Mouse (Mus musculus): Measurements from ENCODE around the gene Lpin2.

Lpin2 gene

GRCm38 (mm10) chr17:71203998-71204808 lies 21.8 kb downstream of the Lpin2 start:
- no peak for DNase-seq

GRCm38 (mm10) chr17:71204809-71205091 lies 22.4 kb downstream of the Lpin2 start:
- no peak for DNase-seq

GRCm38 (mm10) chr17:71206136-71206893 lies 24.0 kb downstream of the Lpin2 start:
- DNase-seq, result no peak

GRCm38 (mm10) chr17:71207268-71207667 lies 24.9 kb downstream of the Lpin2 start:
- no peak for DNase-seq

- DNase-seq, result no peak
Observed at GRCm38 (mm10) chr17:71208376-71208775, 26.0 kb downstream of the Lpin2 start.

- no peak for DNase-seq
Observed at GRCm38 (mm10) chr17:71208921-71209320, 26.6 kb downstream of the Lpin2 start.

GRCm38 (mm10) chr17:71209936-71210335 lies 27.6 kb downstream of the Lpin2 start:
- no peak for DNase-seq

- DNase-seq, result no peak
Observed at GRCm38 (mm10) chr17:71211962-71212646, 29.7 kb downstream of the Lpin2 start.

GRCm38 (mm10) chr17:71213666-71214065 lies 31.3 kb downstream of the Lpin2 start:
- DNase-seq, result no peak

GRCm38 (mm10) chr17:71214514-71215240 lies 32.3 kb downstream of the Lpin2 start:
- DNase-seq, result no peak

GRCm38 (mm10) chr17:71215241-71215839 lies 33.0 kb downstream of the Lpin2 start:
- no peak for DNase-seq

- DNase-seq, result no peak
Observed at GRCm38 (mm10) chr17:71216263-71216662, 33.9 kb downstream of the Lpin2 start.

- no peak for DNase-seq
Observed at GRCm38 (mm10) chr17:71217111-71217685, 34.8 kb downstream of the Lpin2 start.

GRCm38 (mm10) chr17:71221383-71221782 lies 39.0 kb downstream of the Lpin2 start:
- no peak for DNase-seq

- DNase-seq, result no peak
Observed at GRCm38 (mm10) chr17:71223676-71224075, 41.3 kb downstream of the Lpin2 start.

GRCm38 (mm10) chr17:71224521-71224920 lies 42.2 kb downstream of the Lpin2 start:
- DNase-seq, result no peak

- no peak for DNase-seq
Observed at GRCm38 (mm10) chr17:71225091-71225490, 42.7 kb downstream of the Lpin2 start.

- no peak for DNase-seq
Observed at GRCm38 (mm10) chr17:71227128-71227895, 45.0 kb downstream of the Lpin2 start.

GRCm38 (mm10) chr17:71228651-71229050 lies 46.3 kb downstream of the Lpin2 start:
- DNase-seq, result no peak

- no peak for DNase-seq
Observed at GRCm38 (mm10) chr17:71230108-71230709, 47.8 kb downstream of the Lpin2 start.

- no peak for DNase-seq
Observed at GRCm38 (mm10) chr17:71231998-71232397, 49.6 kb downstream of the Lpin2 start.

Data from layer of hippocampus, adult 9-11 months (tissue).